Mouse (Mus musculus): ENCODE data around the gene D930020B18Rik.
A peak's percentile ranks its signal among the peaks of the same experiment; 100 is the strongest.

Gene D930020B18Rik

DNA sequence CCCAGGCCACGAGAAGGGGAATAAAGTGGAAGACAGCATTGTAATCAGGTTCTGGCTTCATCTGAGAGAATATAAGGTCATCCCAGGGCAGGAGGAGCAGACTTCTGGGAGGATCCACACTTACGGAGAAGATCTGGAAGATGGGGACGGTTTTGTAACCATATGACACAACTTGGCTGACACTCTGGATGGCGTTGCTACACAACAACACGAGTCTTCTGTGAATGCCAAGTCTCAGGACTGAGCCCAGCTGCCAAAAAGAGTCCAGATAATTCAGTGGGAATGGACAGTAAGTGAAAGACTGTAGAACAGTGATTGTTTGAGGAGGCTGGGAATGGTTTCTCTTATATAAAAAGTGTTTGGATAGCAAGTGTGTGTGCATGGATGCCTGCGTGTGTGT lies 62.2 kb downstream of the D930020B18Rik start:
- DNase-seq (ENCODE audit: low spot score in 2 of 2): no peak

- no peak for DNase-seq (ENCODE audit: low spot score in 2 of 2)
Measured at GRCm38 (mm10) chr10:121704871-121705270, 63.5 kb downstream of the D930020B18Rik start.

DNA sequence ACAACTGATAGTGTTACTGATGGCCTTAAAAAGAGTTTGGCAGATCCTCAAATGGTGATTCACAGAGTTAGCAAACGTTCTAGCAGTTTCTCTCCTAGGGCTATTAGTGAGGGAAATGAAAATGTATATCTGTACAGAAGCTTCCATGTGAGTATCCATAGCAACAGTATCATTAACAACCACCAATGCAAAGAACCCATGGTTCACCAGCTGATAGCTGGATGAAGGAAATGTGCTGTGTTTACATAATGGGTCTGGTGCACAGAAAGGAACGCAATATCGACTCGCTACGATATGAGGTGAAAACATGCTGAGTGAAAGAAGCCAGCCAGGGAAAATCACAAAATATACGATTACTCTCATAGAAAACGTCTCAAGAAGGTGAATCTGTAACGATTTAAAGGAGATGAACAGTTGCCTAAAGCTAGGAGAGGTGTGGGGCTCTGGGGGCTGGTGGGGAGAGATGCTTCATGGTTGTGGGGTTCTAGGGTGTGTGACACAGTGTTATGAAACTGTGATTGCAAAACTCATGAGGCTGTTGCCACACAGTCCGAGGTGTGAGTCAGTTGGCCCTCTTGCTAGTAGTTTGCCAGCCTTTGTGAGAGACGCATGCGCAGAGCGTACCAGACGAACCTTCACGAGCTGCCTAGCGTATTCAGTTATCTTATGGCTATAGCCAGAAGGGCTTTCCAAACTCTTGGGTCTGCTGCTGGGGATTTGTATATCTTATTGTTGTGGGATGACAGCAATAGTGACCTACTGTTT lies 64.2 kb downstream of the D930020B18Rik start:
- DNase-seq (ENCODE audit: low spot score in 2 of 2): no peak

GRCm38 (mm10) chr10:121716862-121717261 lies 75.5 kb downstream of the D930020B18Rik start:
- DNase-seq (ENCODE audit: low spot score in 2 of 2): no peak

DNA sequence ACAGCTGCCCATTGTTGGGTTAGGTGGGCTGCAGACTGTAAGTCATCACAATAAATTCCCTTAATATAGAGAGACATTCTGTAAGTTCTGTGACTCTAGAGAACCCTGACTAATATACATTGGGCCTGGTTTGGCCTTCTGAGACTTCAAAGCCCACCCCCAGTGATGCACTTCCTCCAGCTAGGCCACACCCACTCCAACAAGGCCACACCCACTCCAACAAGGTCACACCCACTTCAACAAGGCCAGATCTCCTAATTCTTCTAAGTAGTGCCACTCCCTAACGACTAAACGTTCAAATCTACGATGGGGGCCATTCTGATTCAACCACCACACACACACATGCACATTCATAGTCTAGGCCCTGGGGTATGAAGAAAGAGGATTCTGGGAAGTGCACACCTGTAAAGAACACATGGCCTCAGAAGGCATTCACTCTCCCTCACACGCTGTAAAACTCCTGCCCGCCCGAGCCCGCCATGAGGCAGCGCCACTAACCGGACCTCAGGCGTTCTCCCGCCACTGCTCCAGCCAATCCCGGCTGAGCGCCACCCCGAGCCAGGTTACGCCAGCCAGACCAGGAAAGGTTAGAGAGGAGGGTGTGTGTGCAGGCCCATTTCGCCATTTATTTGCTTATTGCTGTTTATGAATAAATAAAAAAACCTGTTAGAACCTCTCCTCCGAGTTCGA lies 77.7 kb downstream of the D930020B18Rik start:
- DNase-seq (ENCODE audit: low spot score in 2 of 2): no peak

GRCm38 (mm10) chr10:121720701-121721100 lies 79.3 kb downstream of the D930020B18Rik start:
- DNase-seq (ENCODE audit: low spot score in 2 of 2): no peak

DNA sequence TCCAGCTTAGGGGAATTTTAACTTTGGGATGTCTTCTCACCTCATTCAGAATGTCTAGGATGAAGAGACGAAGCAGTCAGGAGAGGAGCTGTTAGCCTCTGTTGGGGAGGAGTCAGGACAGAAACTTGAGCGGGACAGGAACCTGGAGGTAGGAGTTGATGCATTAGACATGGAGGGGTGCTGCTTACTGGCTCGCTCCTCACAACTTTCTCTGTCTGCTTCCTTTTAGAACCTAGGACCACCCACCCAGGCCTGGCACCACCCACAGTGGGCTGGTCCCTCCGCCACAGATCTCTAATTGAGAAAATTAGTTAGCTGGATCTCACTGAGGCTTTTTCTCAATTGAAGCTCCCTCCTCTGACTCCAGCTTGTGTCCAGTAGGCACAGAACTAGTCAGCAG lies 85.1 kb downstream of the D930020B18Rik start:
- no peak for DNase-seq (ENCODE audit: low spot score in 2 of 2)

DNA sequence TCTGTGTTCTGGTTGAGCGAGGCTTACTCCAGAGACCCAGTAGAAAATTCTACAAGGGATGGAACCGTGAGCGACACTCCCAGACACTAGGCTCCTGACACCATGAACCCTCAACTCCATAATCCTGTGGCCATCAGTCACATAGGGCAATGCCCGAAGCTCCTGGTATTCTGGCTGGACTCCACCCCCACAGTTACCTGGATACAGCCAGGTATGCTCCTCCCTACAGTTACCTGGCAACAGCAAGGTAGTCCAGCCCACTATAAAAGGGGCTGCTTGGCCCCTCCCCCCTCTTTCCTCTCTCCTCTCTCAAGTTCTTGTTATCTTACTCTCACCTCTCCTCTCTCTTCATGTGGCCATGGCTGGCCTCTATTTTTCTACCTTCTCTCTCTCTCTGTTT lies 85.8 kb downstream of the D930020B18Rik start:
- no peak for DNase-seq (ENCODE audit: low spot score in 2 of 2)

DNA sequence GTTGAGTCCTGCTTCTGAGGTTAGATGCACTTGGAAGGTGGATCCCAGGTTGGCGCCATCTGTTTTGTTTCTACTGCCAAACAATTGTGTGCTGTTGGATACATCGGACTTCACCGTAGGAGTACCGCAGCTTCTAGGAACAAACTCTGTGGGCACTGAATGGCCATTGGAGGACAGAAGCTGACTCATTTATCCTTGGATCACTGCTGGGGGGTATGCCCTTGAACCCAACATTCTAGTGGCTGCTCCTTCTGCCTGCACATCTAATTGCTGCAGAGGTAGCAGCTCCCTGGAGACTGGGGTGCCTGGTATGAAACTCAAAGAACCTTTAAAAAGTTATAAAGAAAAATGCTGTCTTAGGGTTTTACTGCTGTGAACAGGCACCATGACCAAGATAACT lies 86.8 kb downstream of the D930020B18Rik start:
- no peak for DNase-seq (ENCODE audit: low spot score in 2 of 2)

DNA sequence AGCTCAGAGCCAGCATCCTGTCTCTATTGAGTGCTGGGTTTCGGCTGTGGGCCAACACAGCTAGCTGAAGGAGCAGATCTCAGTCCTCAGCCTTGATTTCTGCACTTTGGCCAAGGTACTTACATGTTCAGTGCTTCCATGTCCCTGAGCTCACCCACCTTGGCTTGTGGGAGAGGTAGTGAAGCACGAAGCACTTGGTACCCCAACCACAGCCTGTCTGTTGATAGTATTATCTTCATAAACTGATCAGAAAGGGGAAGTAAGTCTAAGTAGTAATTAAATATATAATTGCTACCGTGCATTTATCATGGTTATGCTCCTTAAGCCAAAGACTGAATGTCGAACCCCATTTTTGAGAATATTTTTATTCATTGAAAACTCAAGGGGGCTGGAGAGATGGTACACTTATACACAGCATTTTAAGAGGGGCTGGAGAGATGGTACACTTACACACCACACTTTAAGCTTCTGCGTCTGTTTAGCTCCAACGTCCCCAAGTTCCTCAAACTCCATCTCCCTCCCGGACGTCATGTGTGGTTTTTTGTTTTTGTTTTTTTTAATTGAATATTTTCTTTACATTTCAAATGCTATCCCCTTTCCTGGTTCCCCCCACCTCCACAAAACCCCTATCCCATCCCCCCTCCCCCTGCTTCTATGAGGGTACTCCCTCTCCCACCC lies 89.8 kb downstream of the D930020B18Rik start:
- DNase-seq (ENCODE audit: low spot score in 2 of 2): no peak

GRCm38 (mm10) chr10:121732542-121732941 lies 91.2 kb downstream of the D930020B18Rik start:
- DNase-seq (ENCODE audit: low spot score in 2 of 2): no peak

- DNase-seq (ENCODE audit: low spot score in 2 of 2): no peak
Measured at GRCm38 (mm10) chr10:121737256-121737655, 95.9 kb downstream of the D930020B18Rik start.

DNA sequence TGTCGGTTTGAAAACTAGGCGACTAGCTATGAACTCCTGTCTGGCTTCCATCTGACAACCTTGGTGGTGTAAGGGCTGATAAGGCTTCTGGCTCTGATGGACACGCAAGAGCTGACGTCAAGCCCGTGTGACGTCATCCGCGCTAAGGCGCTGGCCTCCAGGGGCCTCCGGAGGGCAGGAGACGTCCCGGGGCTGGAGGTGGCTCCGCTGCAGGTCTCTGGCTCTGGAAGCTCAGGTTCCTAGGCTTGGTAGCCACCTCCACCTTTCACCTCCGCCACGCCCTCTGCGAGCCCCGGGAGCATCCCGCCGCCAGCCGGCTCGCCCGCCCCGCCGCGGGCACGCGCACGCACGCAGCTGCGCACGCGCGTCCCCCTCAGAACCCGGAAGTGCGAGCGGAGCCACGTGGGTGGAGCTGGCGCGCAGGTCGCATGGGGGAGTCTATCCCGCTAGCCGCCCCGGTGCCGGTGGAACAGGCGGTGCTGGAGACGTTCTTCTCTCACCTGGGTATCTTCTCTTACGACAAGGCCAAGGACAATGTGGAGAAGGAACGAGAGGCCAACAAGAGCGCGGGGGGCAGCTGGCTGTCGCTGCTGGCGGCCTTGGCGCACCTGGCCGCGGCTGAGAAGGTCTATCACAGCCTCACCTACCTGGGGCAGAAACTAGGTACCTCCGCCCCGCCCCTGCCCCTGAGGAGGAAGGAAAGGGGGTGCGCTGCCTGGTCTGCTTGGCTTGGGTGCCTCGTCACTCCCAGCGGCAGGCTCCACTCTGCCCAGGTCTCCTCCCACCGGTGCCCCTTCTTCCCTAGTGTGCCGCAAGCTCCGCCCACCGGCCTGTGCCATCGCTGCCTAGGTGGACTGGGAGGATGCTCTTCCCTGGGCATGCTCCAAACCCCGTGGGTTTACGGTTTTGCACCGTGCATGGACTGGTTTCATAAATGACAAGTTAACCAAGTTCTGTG lies 98.4 kb downstream of the D930020B18Rik start, which contains the start of gene BC048403:
Gene BC048403 (plus strand): TSS at position 390 of the 958 bp plus-strand sequence.
- peak; percentile 68 to 80 for DNase-seq (ENCODE audit: low spot score in 2 of 2)

- DNase-seq (ENCODE audit: low spot score in 2 of 2): no peak
Measured at GRCm38 (mm10) chr10:121742336-121742735, 100.9 kb downstream of the D930020B18Rik start.

Data from spleen, postnatal 14 days (tissue).